ENCODE assay signal across 9 mouse cellular contexts in genomic region chr12:103262017-103262865, GRCm38 (mm10). TPM values are rescaled to one million over a fixed set of nuclear protein-coding genes. Genes with fewer than 3 reads are reported as not detected.
DNase-seq lines count a peak whose midpoint lies in the region; ATAC-seq lines count a peak whose summit lies in the region.
"Had no signal": no experiment of that assay in that cellular context is flagged by ENCODE, and none has a peak within 500 bp of the region (broad histone marks: within the 10 kb centered on the region; RNA-seq: fewer than 3 reads in every experiment).

No protein-coding gene starts in this region.

- 52% methylated on average over 13 of the region's 13 CpGs for WGBS in limb, embryonic 11.5 days

- H3K9ac ChIP-seq in limb, embryonic 11.5 days (ENCODE audit: low read length): no peak overlapping the region

- H3K36me3 ChIP-seq in limb, embryonic 11.5 days (ENCODE audit: control insufficient read depth, insufficient read depth, low read length): no peaks in the 10 kb centered on the region

- H3K4me1 ChIP-seq in limb, embryonic 11.5 days (ENCODE audit: control insufficient read depth, insufficient read depth, low read length): no peaks in the 10 kb centered on the region

- peak; percentile 15 for DNase-seq in heart, postnatal 4 days
- no peak for DNase-seq in heart, postnatal 36 days
- DNase-seq in B cell, adult 2 months: peak; percentile 47 to 48
- DNase-seq in adrenal gland, postnatal 25 days: peak; percentile 65
- DNase-seq in limb, embryonic 11.5 days (ENCODE audit: low spot score): peak; percentile 41
- no peak for DNase-seq in urinary bladder, postnatal 14 days (ENCODE audit: low spot score)
- no peak for DNase-seq in urinary bladder, postnatal 4 days (ENCODE audit: low spot score in 2 of 2)
- DNase-seq in embryo, embryonic 11 days: no peak

- no peak overlapping the region for H3K4me2 ChIP-seq in limb, embryonic 11.5 days (ENCODE audit: low read depth, severe bottlenecking)

- intact Hi-C loops in heart, postnatal 36 days (cut with DNase I): no loop called here

- ATAC-seq in limb, embryonic 11.5 days (ENCODE audit: insufficient number of reproducible peaks, low FRiP score, low TSS enrichment, low read depth): no peak

- no peak overlapping the region for H3K4me3 ChIP-seq in limb, embryonic 11.5 days (ENCODE audit: low read depth, low read length)

- no peak overlapping the region for H3K27ac ChIP-seq in limb, embryonic 11.5 days (replicated peaks; ENCODE audit: low read depth, low read length)

- H3K27me3 ChIP-seq in limb, embryonic 11.5 days (ENCODE audit: control insufficient read depth, insufficient read depth, low read length): no peaks in the 10 kb centered on the region

- H3K9me3 ChIP-seq in limb, embryonic 11.5 days (ENCODE audit: control insufficient read depth, low read length): no peaks in the 10 kb centered on the region

RNA-seq across cellular contexts. Expression of gene Prima1, which starts 20.3 kb away (rescaled TPM):
- under 1 TPM; 0.62 to 0.65 TPM for total RNA-seq in heart, postnatal 4 days (2021)
- total RNA-seq in heart, postnatal 36 days (2021): under 1 TPM in 1 of 2 experiments, not detected in 1; 0.43 TPM
- total RNA-seq in adrenal gland, postnatal 25 days (2021): 1.4 and 1.8 TPM in 2 replicates
- polyA plus RNA-seq in limb, embryonic 11.5 days (2014; fragmentation: Nextera tagmentation; extraction: Ambion mirVana): 0.16 TPM in 1 of 2 replicates, not detected in the other

RNA-seq across cellular contexts. Expression of gene Fam181a, which starts 48.5 kb away (rescaled TPM):
- total RNA-seq in heart, postnatal 4 days (2021): not detected
- total RNA-seq in heart, postnatal 36 days (2021): not detected
- not detected in 2 replicates for total RNA-seq in adrenal gland, postnatal 25 days (2021)
- not detected in 2 replicates for polyA plus RNA-seq in limb, embryonic 11.5 days (2014; fragmentation: Nextera tagmentation; extraction: Ambion mirVana)
- total RNA-seq: gastrocnemius, adult 8-10 months had no signal

Comparison
In these comparisons a context has a peak if more than half of its experiments do, and no peak if none do; other contexts are left out.
1. DNase-seq: peak in heart, postnatal 4 days (single experiment), B cell, adult 2 months (2 of 2), adrenal gland, postnatal 25 days (single experiment) and limb, embryonic 11.5 days (single experiment); none in heart, postnatal 36 days (0 of 2), urinary bladder, postnatal 14 days (single experiment), urinary bladder, postnatal 4 days (0 of 2) and embryo, embryonic 11 days (single experiment).